Mouse (Mus musculus) bone marrow macrophage, adult 2 months (primary cell): Measurements from ENCODE around the gene Dab1.

ENCODE experiments used
- CTCF ChIP-seq: IDR thresholded peaks from 2 replicates; pipeline ENCODE4 v1.5.1; 2012; ENCODE audit warnings: low read depth, mild to moderate bottlenecking, low read length, moderate library complexity
- POLR2A ChIP-seq: IDR thresholded peaks from 2 replicates; pipeline ENCODE4 v1.6.1; 2012; ENCODE audit warnings: mild to moderate bottlenecking, low read depth, low read length, borderline replicate concordance

DNA sequence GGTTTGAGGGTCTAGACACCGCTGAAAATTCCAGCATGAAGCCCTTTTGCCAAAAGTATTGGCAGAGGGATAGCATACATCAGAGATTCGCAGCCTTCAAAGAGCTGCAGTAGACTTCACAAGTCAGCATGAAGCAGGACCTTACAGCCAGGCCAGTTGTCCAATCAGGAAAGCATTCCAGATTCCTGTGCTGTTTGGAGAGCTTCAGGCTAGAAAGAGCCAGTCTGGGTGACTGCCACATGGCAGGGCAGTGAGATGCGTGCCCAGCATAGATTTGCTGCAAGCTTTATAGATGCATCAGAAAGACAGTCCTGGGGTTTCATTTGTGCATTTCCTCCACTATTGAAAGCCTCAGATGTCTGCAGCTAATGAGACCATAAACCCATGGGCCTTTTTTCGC is 66.0 kb downstream of the Dab1 start:
- TF ChIP-seq POLR2A (no peak), CTCF (no peak)
